Mouse (Mus musculus) lung, embryonic 15.5 days (tissue): ENCODE results near the gene Them7. TPM values are rescaled to one million over a fixed set of nuclear protein-coding genes. Genes with fewer than 3 reads are reported as not detected.

Experiments used
- ATAC-seq: fragments of 200-750 bp; cut with Nextera tagmentation; 2 replicates; pipeline ENCODE4 v1.8.0; 2017; ENCODE audit warnings: moderate number of reproducible peaks, borderline replicate concordance; ENCODE audit not compliant: low FRiP score, low TSS enrichment; ENCODE audit errors: extremely low read depth
- H3K27ac ChIP-seq: fragments of 300-500 bp; sonication (generic); 2 replicates; pipeline ENCODE4 v1.5.1; 2015; ENCODE audit warnings: moderate library complexity, mild to moderate bottlenecking, inconsistent platforms
- H3K27me3 ChIP-seq: fragments of 300-500 bp; sonication (generic); 2 replicates; pipeline ENCODE4 v1.6.1; 2015; ENCODE audit warnings: inconsistent platforms
- H3K36me3 ChIP-seq: fragments of 300-500 bp; sonication (generic); 2 replicates; pipeline ENCODE4 v1.6.1; 2015; ENCODE audit warnings: inconsistent platforms
- H3K4me1 ChIP-seq: fragments of 300-500 bp; sonication (generic); 2 replicates; pipeline ENCODE4 v1.6.1; 2015; ENCODE audit warnings: inconsistent platforms
- H3K4me2 ChIP-seq: fragments of 300-500 bp; sonication (generic); 2 replicates; pipeline ENCODE4 v1.6.1; 2015; ENCODE audit warnings: inconsistent platforms, mild to moderate bottlenecking, moderate library complexity
- H3K4me3 ChIP-seq: fragments of 300-500 bp; sonication (generic); 2 replicates; pipeline ENCODE4 v1.5.1; 2015; ENCODE audit warnings: mild to moderate bottlenecking, inconsistent platforms
- H3K9ac ChIP-seq: fragments of 300-500 bp; sonication (generic); 2 replicates; pipeline ENCODE4 v1.6.1; 2015; ENCODE audit warnings: inconsistent platforms
- H3K9me3 ChIP-seq: fragments of 300-500 bp; sonication (generic); 2 replicates; pipeline ENCODE4 v1.6.1; 2016; ENCODE audit warnings: inconsistent platforms
- WGBS: fragments of 180-500 bp; shearing (Covaris S2); methylation state at CpG from one replicate; pipeline ENCODE4 v1.1.7; 2015; 5-methylcytosine and 5-hydroxymethylcytosine counted together
- polyA plus RNA-seq: library from polyadenylated mRNA; unstranded; fragments of >200 nt; fragmentation: Nextera tagmentation; extraction: Ambion mirVana; gene quantifications from 2 replicates; pipeline ENCODE4 v1.2.1, GENCODE M21; 2015

Gene Them7
- polyA plus RNA-seq, 1 experiment from 2014 or later, result 0.40 TPM

GRCm38 (mm10) chr2:105237841-105238240 is 13.7 kb downstream of the Them7 start:
- no peaks in the 10 kb centered on the region for H3K9me3 ChIP-seq
- no peaks in the 10 kb centered on the region for H3K4me1 ChIP-seq
- WGBS, result 63% methylated on average over 2 of the region's 2 CpGs

GRCm38 (mm10) chr2:105238775-105239174 is 14.7 kb downstream of the Them7 start:
- H3K27ac ChIP-seq, result no peak overlapping the region
- H3K36me3 ChIP-seq, result no peaks in the 10 kb centered on the region
- H3K4me3 ChIP-seq, result no peak overlapping the region
- no peak overlapping the region for H3K9ac ChIP-seq
- H3K4me1 ChIP-seq, result no peaks in the 10 kb centered on the region
- no peak for ATAC-seq
- no peaks in the 10 kb centered on the region for H3K9me3 ChIP-seq
- H3K27me3 ChIP-seq, result no peaks in the 10 kb centered on the region
- H3K4me2 ChIP-seq, result no peak overlapping the region
- WGBS, result 22% methylated on average over 3 of the region's 3 CpGs

More at GRCm38 (mm10) chr2:105237841-105238240, 13.7 kb downstream of the Them7 start:
- Histone ChIP-seq H3K27ac (no peak overlapping the region), H3K27me3 (no peaks in the 10 kb centered on the region), H3K4me2 (no peak overlapping the region), H3K36me3 (no peaks in the 10 kb centered on the region), H3K4me3 (no peak overlapping the region), H3K9ac (no peak overlapping the region)
- no peak for ATAC-seq

GRCm38 (mm10) chr2:105240631-105241030 is 16.5 kb downstream of the Them7 start:
- H3K4me1 ChIP-seq, result no peaks in the 10 kb centered on the region
- no peak overlapping the region for H3K27ac ChIP-seq
- no peak for ATAC-seq
- H3K36me3 ChIP-seq, result no peaks in the 10 kb centered on the region
- no peak overlapping the region for H3K4me2 ChIP-seq
- H3K27me3 ChIP-seq, result no peaks in the 10 kb centered on the region
- H3K4me3 ChIP-seq, result no peak overlapping the region
- 59% methylated on average over 1 of the region's 1 CpGs for WGBS
- no peaks in the 10 kb centered on the region for H3K9me3 ChIP-seq
- no peak overlapping the region for H3K9ac ChIP-seq

- no peaks in the 10 kb centered on the region for H3K36me3 ChIP-seq
- H3K4me2 ChIP-seq, result no peak overlapping the region
- no peak for ATAC-seq
- H3K9me3 ChIP-seq, result no peaks in the 10 kb centered on the region
- H3K27ac ChIP-seq, result no peak overlapping the region
- 33% methylated on average over 7 of the region's 7 CpGs for WGBS
- H3K4me1 ChIP-seq, result no peaks in the 10 kb centered on the region
- no peaks in the 10 kb centered on the region for H3K27me3 ChIP-seq
- no peak overlapping the region for H3K9ac ChIP-seq
- H3K4me3 ChIP-seq, result no peak overlapping the region
Observed at GRCm38 (mm10) chr2:105242940-105243339, 18.8 kb downstream of the Them7 start.

- no peak overlapping the region for H3K9ac ChIP-seq
- no peak overlapping the region for H3K4me3 ChIP-seq
- H3K27me3 ChIP-seq, result no peaks in the 10 kb centered on the region
- no peak overlapping the region for H3K4me2 ChIP-seq
- WGBS, result 62% methylated on average over 13 of the region's 13 CpGs
- no peaks in the 10 kb centered on the region for H3K4me1 ChIP-seq
- ATAC-seq, result no peak
- H3K9me3 ChIP-seq, result no peaks in the 10 kb centered on the region
- no peak overlapping the region for H3K27ac ChIP-seq
- no peaks in the 10 kb centered on the region for H3K36me3 ChIP-seq
Observed at GRCm38 (mm10) chr2:105244733-105245132, 20.6 kb downstream of the Them7 start.

- H3K27ac ChIP-seq, result no peak overlapping the region
- H3K27me3 ChIP-seq, result no peaks in the 10 kb centered on the region
- ATAC-seq, result no peak
- no peaks in the 10 kb centered on the region for H3K9me3 ChIP-seq
- H3K36me3 ChIP-seq, result no peaks in the 10 kb centered on the region
- H3K4me3 ChIP-seq, result no peak overlapping the region
- no peak overlapping the region for H3K9ac ChIP-seq
- H3K4me1 ChIP-seq, result no peaks in the 10 kb centered on the region
- 57% methylated on average over 3 of the region's 3 CpGs for WGBS
- no peak overlapping the region for H3K4me2 ChIP-seq
Observed at GRCm38 (mm10) chr2:105251978-105252377, 27.9 kb downstream of the Them7 start.

- H3K27me3 ChIP-seq, result no peaks in the 10 kb centered on the region
- no peaks in the 10 kb centered on the region for H3K9me3 ChIP-seq
- no peak overlapping the region for H3K9ac ChIP-seq
- H3K27ac ChIP-seq, result no peak overlapping the region
- no peaks in the 10 kb centered on the region for H3K36me3 ChIP-seq
- 56% methylated on average over 7 of the region's 7 CpGs for WGBS
- H3K4me3 ChIP-seq, result no peak overlapping the region
- H3K4me1 ChIP-seq, result no peaks in the 10 kb centered on the region
- H3K4me2 ChIP-seq, result no peak overlapping the region
- peak; percentile 83 for ATAC-seq
Observed at GRCm38 (mm10) chr2:105252824-105253223, 28.7 kb downstream of the Them7 start.

- WGBS, result 43% methylated on average over 4 of the region's 4 CpGs
- ATAC-seq, result no peak
- H3K9me3 ChIP-seq, result no peaks in the 10 kb centered on the region
Observed at GRCm38 (mm10) chr2:105255457-105255856, 31.3 kb downstream of the Them7 start.

GRCm38 (mm10) chr2:105256427-105257071 is 32.4 kb downstream of the Them7 start:
- 56% methylated on average over 2 of the region's 2 CpGs for WGBS
- no peak for ATAC-seq
- Histone ChIP-seq H3K27me3 (no peaks in the 10 kb centered on the region), H3K4me3 (no peak overlapping the region), H3K27ac (no peak overlapping the region), H3K36me3 (no peaks in the 10 kb centered on the region), H3K4me2 (no peak overlapping the region), H3K9me3 (no peaks in the 10 kb centered on the region), H3K9ac (no peak overlapping the region), H3K4me1 (no peaks in the 10 kb centered on the region)

More at GRCm38 (mm10) chr2:105255457-105255856, 31.3 kb downstream of the Them7 start:
- H3K4me3 ChIP-seq, result no peak overlapping the region
- no peak overlapping the region for H3K27ac ChIP-seq
- H3K36me3 ChIP-seq, result no peaks in the 10 kb centered on the region
- no peaks in the 10 kb centered on the region for H3K27me3 ChIP-seq
- no peak overlapping the region for H3K4me2 ChIP-seq
- no peaks in the 10 kb centered on the region for H3K4me1 ChIP-seq
- no peak overlapping the region for H3K9ac ChIP-seq

GRCm38 (mm10) chr2:105257376-105257775 is 33.3 kb downstream of the Them7 start:
- H3K4me3 ChIP-seq, result no peak overlapping the region
- no peaks in the 10 kb centered on the region for H3K36me3 ChIP-seq
- H3K27ac ChIP-seq, result no peak overlapping the region
- no peaks in the 10 kb centered on the region for H3K4me1 ChIP-seq
- H3K4me2 ChIP-seq, result no peak overlapping the region
- 61% methylated on average over 2 of the region's 2 CpGs for WGBS
- H3K27me3 ChIP-seq, result no peaks in the 10 kb centered on the region
- no peak overlapping the region for H3K9ac ChIP-seq
- no peaks in the 10 kb centered on the region for H3K9me3 ChIP-seq
- ATAC-seq, result no peak

GRCm38 (mm10) chr2:105261335-105261734 is 37.2 kb downstream of the Them7 start:
- Histone ChIP-seq H3K27ac (no peak overlapping the region), H3K9ac (no peak overlapping the region), H3K4me1 (no peaks in the 10 kb centered on the region), H3K9me3 (no peaks in the 10 kb centered on the region), H3K4me3 (no peak overlapping the region), H3K4me2 (no peak overlapping the region), H3K27me3 (no peaks in the 10 kb centered on the region), H3K36me3 (no peaks in the 10 kb centered on the region)
- 89% methylated on average over 11 of the region's 11 CpGs for WGBS
- ATAC-seq, result no peak

GRCm38 (mm10) chr2:105263219-105263618 is 39.1 kb downstream of the Them7 start:
- Histone ChIP-seq H3K4me3 (no peak overlapping the region), H3K4me2 (no peak overlapping the region), H3K9ac (no peak overlapping the region), H3K27ac (no peak overlapping the region), H3K9me3 (no peaks in the 10 kb centered on the region), H3K4me1 (no peaks in the 10 kb centered on the region), H3K27me3 (no peaks in the 10 kb centered on the region), H3K36me3 (no peaks in the 10 kb centered on the region)
- 30% methylated on average over 2 of the region's 2 CpGs for WGBS
- no peak for ATAC-seq
